Mouse (Mus musculus) neural tube, embryonic 12.5 days (tissue): ENCODE measurements around the gene Gigyf1. TPM values are rescaled to one million over a fixed set of nuclear protein-coding genes. Genes with fewer than 3 reads are reported as not detected.
A peak's percentile ranks its signal among the peaks of the same experiment; 100 is the strongest.

Experiments used
- ATAC-seq: fragments of 200-750 bp; cut with Nextera tagmentation; 2 replicates; pipeline ENCODE4 v1.8.0; 2017; ENCODE audit warnings: low read depth, mild to moderate bottlenecking, moderate TSS enrichment, moderate library complexity; ENCODE audit not compliant: low FRiP score
- H3K27ac ChIP-seq: fragments of 300-500 bp; sonication (generic); 2 replicates; pipeline ENCODE4 v1.5.1; 2016
- H3K27me3 ChIP-seq: fragments of 300-500 bp; sonication (generic); replicated peaks from 2 replicates; pipeline ENCODE4 v1.6.1; 2016; ENCODE audit warnings: mild to moderate bottlenecking
- H3K36me3 ChIP-seq: fragments of 300-500 bp; sonication (generic); 2 replicates; pipeline ENCODE4 v1.6.1; 2016; ENCODE audit warnings: mild to moderate bottlenecking
- H3K4me1 ChIP-seq: fragments of 300-500 bp; sonication (generic); 2 replicates; pipeline ENCODE4 v1.6.1; 2016
- H3K4me2 ChIP-seq: fragments of 300-500 bp; sonication (generic); replicated peaks from 2 replicates; pipeline ENCODE4 v1.6.1; 2016; ENCODE audit warnings: mild to moderate bottlenecking
- H3K4me3 ChIP-seq: fragments of 300-500 bp; sonication (generic); 2 replicates; pipeline ENCODE4 v1.5.1; 2016
- H3K9ac ChIP-seq: fragments of 300-500 bp; sonication (generic); 2 replicates; pipeline ENCODE4 v1.6.1; 2016; ENCODE audit warnings: mild to moderate bottlenecking
- H3K9me3 ChIP-seq: fragments of 300-500 bp; sonication (generic); 2 replicates; pipeline ENCODE4 v1.6.1; 2016; ENCODE audit warnings: mild to moderate bottlenecking
- WGBS: fragments of 180-500 bp; shearing (Covaris S2); methylation state at CpG from one replicate; pipeline ENCODE4 v1.1.7; 2016; 5-methylcytosine and 5-hydroxymethylcytosine counted together
- polyA plus RNA-seq: library from polyadenylated mRNA; unstranded; fragments of >200 nt; fragmentation: Nextera tagmentation; extraction: Ambion mirVana; gene quantifications from 2 replicates; pipeline ENCODE4 v1.2.1, GENCODE M21; 2016

The Gigyf1 gene
- polyA plus RNA-seq, 1 experiment from 2014 or later: 17.6 TPM

DNA sequence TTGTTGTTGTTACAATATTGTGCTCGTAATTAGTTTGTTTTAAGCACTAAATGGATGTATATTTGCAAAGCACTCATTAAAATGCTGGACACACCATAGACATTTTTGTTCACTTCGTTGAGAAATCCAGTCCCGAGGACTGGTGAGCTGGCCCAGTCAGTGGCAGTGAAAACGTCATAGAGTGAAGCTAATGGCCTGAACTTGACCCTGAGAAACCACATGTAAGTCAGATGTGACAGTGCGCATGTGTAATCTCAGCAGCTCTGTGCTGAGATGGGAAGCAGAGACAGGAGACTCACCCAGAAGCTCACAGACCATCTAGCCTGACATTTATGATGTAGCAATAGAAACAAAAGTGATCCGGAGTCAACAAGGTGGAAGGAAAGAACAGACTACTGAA is 26.6 kb downstream of the Gigyf1 start:
- H3K9me3 ChIP-seq: no peaks in the 10 kb centered on the region
- no peaks in the 10 kb centered on the region for H3K4me1 ChIP-seq
- H3K4me3 ChIP-seq: no peak overlapping the region
- 59% methylated on average over 6 of the region's 6 CpGs for WGBS
- no peaks in the 10 kb centered on the region for H3K27me3 ChIP-seq
- H3K27ac ChIP-seq: no peak overlapping the region
- no peaks in the 10 kb centered on the region for H3K36me3 ChIP-seq
- ATAC-seq: no peak
- no peak overlapping the region for H3K4me2 ChIP-seq
- no peak overlapping the region for H3K9ac ChIP-seq

DNA sequence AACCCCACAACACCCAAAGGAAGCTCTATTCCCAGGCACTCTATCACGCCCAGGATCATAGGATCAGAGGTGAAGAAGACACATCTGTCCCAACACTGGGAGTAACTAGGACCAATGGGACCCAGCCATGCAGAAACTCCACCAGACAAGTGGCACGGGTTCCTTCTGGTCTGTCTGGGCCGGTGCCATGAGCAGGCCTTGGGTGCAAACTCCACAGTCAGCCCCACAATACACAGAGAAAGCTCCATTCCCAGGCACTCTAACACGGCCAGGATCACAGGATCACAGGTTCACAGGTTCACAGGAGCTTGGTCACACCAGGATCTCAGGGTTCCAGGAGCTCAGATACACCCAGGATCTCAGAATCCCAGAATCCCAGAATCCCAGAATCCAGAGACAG is 27.2 kb downstream of the Gigyf1 start:
- 84% methylated on average over 4 of the region's 4 CpGs for WGBS
- Histone ChIP-seq H3K4me2 (no peak overlapping the region), H3K9me3 (no peaks in the 10 kb centered on the region), H3K4me3 (no peak overlapping the region), H3K27me3 (no peaks in the 10 kb centered on the region), H3K27ac (no peak overlapping the region), H3K4me1 (no peaks in the 10 kb centered on the region), H3K9ac (no peak overlapping the region), H3K36me3 (no peaks in the 10 kb centered on the region)
- no peak for ATAC-seq

DNA sequence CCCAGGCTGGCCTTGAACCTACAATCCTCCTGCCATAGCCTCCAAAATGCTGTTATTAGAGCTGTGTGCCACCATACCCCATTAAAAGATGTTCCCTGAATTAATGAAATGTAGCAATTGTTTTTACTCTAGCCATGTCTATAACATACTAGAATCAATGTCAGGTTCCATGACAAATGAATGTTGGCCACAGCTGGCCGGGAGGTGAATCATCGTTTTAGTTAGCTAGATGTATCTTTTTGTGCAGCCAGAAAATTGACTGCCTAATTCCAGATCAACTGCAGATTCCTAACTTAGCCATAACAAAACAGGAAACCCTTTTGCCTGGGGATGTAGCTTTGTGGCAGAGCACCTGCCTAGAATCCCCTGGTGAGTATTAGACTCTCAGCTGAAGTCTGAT is 31.5 kb downstream of the Gigyf1 start:
- WGBS: 88% methylated on average over 2 of the region's 2 CpGs
- H3K4me1 ChIP-seq: peaks cover 6% of the 10 kb centered on the region; the same call in 1 of the 2 replicates
- H3K9ac ChIP-seq: no peak overlapping the region
- H3K27ac ChIP-seq: no peak overlapping the region
- 0 out of 2 replicates have a peak, but pooled peaks cover 4% of the 10 kb centered on the region for H3K27me3 ChIP-seq
- ATAC-seq: no peak
- H3K4me2 ChIP-seq: no peak overlapping the region
- no peaks in the 10 kb centered on the region for H3K36me3 ChIP-seq
- H3K4me3 ChIP-seq: no peak overlapping the region
- no peaks in the 10 kb centered on the region for H3K9me3 ChIP-seq

DNA sequence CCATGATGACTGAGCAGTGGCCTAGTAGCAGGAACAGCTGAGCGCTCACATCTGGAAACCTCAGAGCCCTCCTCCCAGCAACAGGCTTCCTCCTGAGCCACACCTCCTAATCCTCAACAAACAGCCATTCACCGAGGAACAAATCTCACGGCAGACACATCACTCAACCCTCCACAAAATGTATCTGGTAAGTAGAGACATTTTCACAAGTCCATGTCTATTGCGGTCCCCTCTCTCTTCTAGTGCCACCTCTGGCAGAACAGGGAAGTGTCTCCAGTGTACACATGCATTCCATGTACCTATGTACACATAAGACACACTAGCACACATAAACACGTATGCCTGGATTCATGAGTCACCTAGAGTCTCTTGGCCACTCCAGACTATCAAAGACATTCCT is 32.8 kb downstream of the Gigyf1 start:
- ATAC-seq: no peak
- Histone ChIP-seq H3K4me1 (peaks cover 6% of the 10 kb centered on the region; the same call in 1 of the 2 replicates), H3K4me3 (no peak overlapping the region), H3K4me2 (no peak overlapping the region), H3K27me3 (0 out of 2 replicates have a peak, but pooled peaks cover 4% of the 10 kb centered on the region), H3K9ac (no peak overlapping the region), H3K36me3 (no peaks in the 10 kb centered on the region), H3K9me3 (no peaks in the 10 kb centered on the region), H3K27ac (no peak overlapping the region)
- 74% methylated on average over 5 of the region's 5 CpGs for WGBS

DNA sequence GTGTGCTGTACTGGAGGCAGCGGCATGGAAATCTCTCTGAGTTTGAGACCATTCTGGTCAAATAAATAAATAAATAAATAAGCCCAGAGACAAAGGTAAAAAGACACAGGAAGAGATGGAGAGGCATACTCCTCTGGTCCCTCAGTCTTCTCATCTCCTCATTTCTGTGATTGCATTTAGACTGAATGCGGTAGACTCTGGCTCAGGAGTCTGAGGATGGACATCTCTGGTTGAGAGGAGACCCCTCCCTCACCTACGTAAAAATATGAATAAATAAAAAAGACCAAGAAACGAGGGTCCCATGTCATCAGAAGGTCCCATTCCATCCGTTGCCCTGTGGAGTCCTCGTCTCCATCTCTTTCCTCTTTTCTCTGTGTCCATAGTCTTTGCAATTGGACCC is 34.7 kb downstream of the Gigyf1 start:
- 29% methylated on average over 6 of the region's 6 CpGs for WGBS
- peak overlapping the region; percentile 60 for H3K4me2 ChIP-seq
- H3K27me3 ChIP-seq: 0 out of 2 replicates have a peak, but pooled peaks cover 4% of the 10 kb centered on the region
- no peak overlapping the region for H3K9ac ChIP-seq
- ATAC-seq: no peak; the same call in 1 of the 2 replicates
- peak overlapping the region; percentile 52 for H3K4me3 ChIP-seq
- H3K27ac ChIP-seq: no peak overlapping the region
- H3K9me3 ChIP-seq: no peaks in the 10 kb centered on the region
- H3K36me3 ChIP-seq: no peaks in the 10 kb centered on the region
- H3K4me1 ChIP-seq: peaks cover 6% of the 10 kb centered on the region; the same call in 1 of the 2 replicates

DNA sequence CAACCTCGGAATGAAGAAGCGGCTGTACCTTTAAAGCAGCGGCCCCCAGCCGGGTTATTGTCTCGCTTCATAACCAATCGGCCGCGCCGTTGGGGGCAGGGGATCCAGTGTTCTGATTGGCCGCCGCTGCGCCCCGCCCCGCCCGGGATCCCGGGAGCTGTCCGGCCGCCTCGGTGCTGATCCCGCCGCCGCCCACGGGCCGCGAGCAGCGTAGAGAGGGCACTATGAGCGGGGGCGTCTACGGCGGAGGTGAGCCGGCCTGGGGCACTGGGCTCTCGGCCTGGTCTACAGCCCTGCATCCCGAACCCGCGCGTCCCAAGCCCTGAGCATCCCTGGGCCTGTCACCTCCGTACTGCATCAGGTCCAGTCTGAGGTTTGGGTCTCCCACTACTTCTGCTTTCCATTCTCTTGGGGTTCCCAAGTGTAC is 35.1 kb downstream of the Gigyf1 start, which contains the start of gene Actl6b:
Gene Actl6b (plus strand): TSS at position 107 of the 427 bp plus-strand sequence.
- ATAC-seq: peak; percentile 93
- Histone ChIP-seq H3K27ac (peak within 1 kb of the TSS; percentile 32; the same call in 1 of the 2 replicates), H3K4me3 (peak within 1 kb of the TSS; percentile 52), H3K9ac (peak within 1 kb of the TSS; percentile 59), H3K9me3 (no peaks in the 10 kb centered on the region), H3K36me3 (no peaks in the 10 kb centered on the region), H3K27me3 (0 out of 2 replicates have a peak, but pooled peaks cover 4% of the 10 kb centered on the region), H3K4me1 (peaks cover 6% of the 10 kb centered on the region; the same call in 1 of the 2 replicates), H3K4me2 (peak within 1 kb of the TSS; percentile 60)
- WGBS: 2% methylated on average over 37 of the region's 37 CpGs

DNA sequence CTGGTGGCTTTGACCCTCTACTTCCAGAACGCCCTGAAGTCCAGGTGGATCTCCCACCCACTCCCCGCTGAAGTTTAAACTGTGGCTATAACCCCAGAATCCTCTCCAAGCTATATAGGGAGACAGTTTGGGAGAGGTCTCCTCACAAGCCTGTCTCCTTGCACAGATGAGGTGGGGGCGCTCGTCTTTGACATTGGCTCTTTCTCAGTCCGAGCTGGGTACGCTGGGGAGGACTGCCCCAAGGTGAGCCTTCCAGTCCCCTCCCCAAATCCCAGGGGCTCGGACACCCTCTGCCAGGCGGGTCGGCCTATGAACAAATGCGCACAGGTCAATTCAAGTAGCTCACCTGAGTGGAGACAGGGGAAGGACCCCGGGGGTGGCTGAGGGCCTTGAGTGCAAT is 35.5 kb downstream of the Gigyf1 start:
- H3K4me1 ChIP-seq: peaks cover 6% of the 10 kb centered on the region; the same call in 1 of the 2 replicates
- peak overlapping the region; percentile 60 for H3K4me2 ChIP-seq
- ATAC-seq: no peak; the same call in none of the 2 replicates
- H3K4me3 ChIP-seq: peak overlapping the region; percentile 52
- no peaks in the 10 kb centered on the region for H3K36me3 ChIP-seq
- no peaks in the 10 kb centered on the region for H3K9me3 ChIP-seq
- peak overlapping the region; percentile 59 for H3K9ac ChIP-seq
- WGBS: 56% methylated on average over 11 of the region's 11 CpGs
- 0 out of 2 replicates have a peak, but pooled peaks cover 4% of the 10 kb centered on the region for H3K27me3 ChIP-seq
- H3K27ac ChIP-seq: 0 out of 2 replicates have a peak overlapping the region, but pooled peaks have one; percentile 32

DNA sequence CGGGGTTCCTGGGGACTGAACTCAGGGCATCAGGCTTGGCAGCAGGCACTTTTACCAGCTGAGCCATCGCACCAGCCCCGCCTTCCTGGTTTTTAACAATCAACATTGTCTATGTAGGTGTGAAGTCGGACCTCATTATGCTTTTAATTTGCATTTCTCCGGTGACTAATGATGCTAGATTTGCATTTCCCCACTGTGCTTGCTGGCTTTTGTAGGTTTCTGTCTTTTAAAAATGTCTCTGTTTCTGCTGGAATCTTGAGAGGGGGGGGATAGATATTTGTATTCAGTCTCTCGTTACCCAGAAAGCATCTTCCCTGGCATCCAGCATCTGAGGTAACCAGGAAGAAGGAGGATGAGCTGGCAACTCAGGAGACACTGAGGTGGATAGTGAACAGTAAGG is 43.2 kb downstream of the Gigyf1 start:
- H3K4me1 ChIP-seq: no peaks in the 10 kb centered on the region
- 0 out of 2 replicates have a peak, but pooled peaks cover 3% of the 10 kb centered on the region for H3K27me3 ChIP-seq
- WGBS: 64% methylated on average over 6 of the region's 6 CpGs
- no peak for ATAC-seq
- no peaks in the 10 kb centered on the region for H3K36me3 ChIP-seq
- H3K4me2 ChIP-seq: no peak overlapping the region
- no peak overlapping the region for H3K9ac ChIP-seq
- no peak overlapping the region for H3K4me3 ChIP-seq
- H3K9me3 ChIP-seq: no peaks in the 10 kb centered on the region
- H3K27ac ChIP-seq: no peak overlapping the region

DNA sequence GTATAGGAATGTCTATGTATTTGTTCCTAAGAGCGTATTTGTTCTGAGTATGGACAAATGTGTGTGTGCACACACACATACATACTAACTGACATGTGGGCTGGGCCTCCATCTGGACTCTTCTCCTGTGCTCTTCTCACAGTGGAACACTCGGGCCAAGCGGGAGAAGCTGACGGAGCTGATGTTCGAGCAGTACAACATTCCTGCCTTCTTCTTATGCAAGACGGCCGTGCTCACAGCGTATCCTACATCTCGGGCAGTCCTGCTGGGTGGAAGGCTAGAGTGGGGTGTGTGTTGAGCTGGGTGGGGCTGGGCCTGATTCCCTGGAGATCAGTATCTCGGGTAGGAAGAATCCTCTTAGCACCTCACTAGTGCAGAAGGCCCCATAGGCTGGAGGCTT is 44.6 kb downstream of the Gigyf1 start:
- ATAC-seq: no peak

DNA sequence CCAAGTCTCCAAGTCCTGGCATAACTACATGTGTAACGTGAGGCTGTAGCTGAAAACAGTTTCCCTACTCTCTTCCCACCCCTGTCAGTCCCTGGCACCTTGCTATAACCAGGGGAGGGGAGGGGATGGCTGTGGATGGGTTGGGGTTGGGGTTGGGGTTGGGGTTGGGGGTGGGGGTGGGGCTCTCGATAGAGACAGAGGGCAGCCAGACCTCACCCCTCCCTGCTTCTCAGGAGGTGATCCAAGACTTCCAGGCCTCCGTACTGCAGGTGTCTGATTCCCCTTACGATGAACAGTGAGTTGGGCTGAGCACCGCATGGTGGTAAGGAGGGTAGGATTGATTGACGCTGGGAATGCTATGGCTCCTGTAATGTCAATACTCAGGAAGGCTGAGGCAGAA is 47.4 kb downstream of the Gigyf1 start:
- 69% methylated on average over 6 of the region's 6 CpGs for WGBS
- H3K9me3 ChIP-seq: no peaks in the 10 kb centered on the region

More for the DNA sequence above, 44.6 kb downstream of the Gigyf1 start:
- H3K36me3 ChIP-seq: no peaks in the 10 kb centered on the region
- no peak overlapping the region for H3K27ac ChIP-seq
- H3K4me3 ChIP-seq: no peak overlapping the region
- no peak overlapping the region for H3K9ac ChIP-seq
- H3K27me3 ChIP-seq: 0 out of 2 replicates have a peak, but pooled peaks cover 3% of the 10 kb centered on the region
- 75% methylated on average over 10 of the region's 10 CpGs for WGBS
- H3K9me3 ChIP-seq: no peaks in the 10 kb centered on the region
- no peak overlapping the region for H3K4me2 ChIP-seq
- H3K4me1 ChIP-seq: no peaks in the 10 kb centered on the region

DNA sequence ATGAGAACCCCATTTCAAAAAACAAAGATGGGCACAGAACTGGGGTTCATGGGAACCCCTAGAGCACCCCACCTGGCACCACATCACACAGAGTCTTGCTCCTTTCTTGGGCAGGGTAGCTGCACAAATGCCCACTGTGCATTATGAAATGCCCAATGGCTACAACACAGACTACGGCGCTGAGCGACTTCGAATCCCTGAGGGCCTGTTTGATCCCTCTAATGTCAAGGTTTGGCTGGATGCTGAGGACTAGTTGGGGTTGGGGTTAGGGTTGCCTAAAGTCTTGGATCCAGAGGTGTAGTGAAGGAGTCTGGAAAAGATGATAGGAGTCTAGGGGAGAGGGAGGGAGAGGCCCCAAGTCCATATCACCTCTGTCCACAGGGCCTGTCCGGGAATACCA is 48.1 kb downstream of the Gigyf1 start:
- no peaks in the 10 kb centered on the region for H3K4me1 ChIP-seq
- no peak overlapping the region for H3K27ac ChIP-seq
- no peaks in the 10 kb centered on the region for H3K9me3 ChIP-seq
- ATAC-seq: no peak
- H3K36me3 ChIP-seq: no peaks in the 10 kb centered on the region
- 95% methylated on average over 5 of the region's 5 CpGs for WGBS
- 0 out of 2 replicates have a peak, but pooled peaks cover 3% of the 10 kb centered on the region for H3K27me3 ChIP-seq
- H3K9ac ChIP-seq: no peak overlapping the region
- no peak overlapping the region for H3K4me2 ChIP-seq
- H3K4me3 ChIP-seq: no peak overlapping the region

More for the DNA sequence above, 47.4 kb downstream of the Gigyf1 start:
- H3K4me2 ChIP-seq: no peak overlapping the region
- H3K4me1 ChIP-seq: no peaks in the 10 kb centered on the region
- H3K9ac ChIP-seq: no peak overlapping the region
- H3K27me3 ChIP-seq: 0 out of 2 replicates have a peak, but pooled peaks cover 3% of the 10 kb centered on the region
- no peaks in the 10 kb centered on the region for H3K36me3 ChIP-seq
- H3K27ac ChIP-seq: no peak overlapping the region
- ATAC-seq: no peak
- H3K4me3 ChIP-seq: no peak overlapping the region

DNA sequence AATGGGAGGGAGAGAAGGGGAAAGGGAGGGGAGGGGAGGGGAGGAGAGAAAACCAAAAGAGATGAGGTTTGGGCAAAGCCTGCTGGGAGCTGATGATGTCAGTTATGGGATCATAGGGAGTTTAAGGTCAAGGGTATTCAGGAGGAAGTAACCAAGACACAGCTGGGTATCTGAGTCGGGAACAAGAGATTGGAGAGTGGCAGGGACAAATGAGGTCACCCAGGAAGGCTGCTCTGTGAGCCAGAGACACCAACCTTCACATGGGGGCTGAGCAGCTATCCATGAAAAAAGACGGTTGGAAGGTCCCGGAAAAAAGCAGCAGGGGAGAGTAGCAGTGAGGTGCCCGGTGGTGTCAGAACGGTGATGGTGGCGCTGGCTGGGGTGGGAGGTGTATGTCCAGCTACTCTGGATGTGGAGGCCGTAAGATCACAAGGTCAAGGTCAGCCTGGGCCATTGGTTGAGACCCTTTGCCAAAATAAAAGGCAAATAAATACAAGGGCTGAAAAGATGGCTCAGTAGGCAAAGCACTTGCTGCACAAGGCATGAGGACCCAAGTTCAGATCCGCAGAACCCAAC is 50.0 kb downstream of the Gigyf1 start:
- Histone ChIP-seq H3K9ac (no peak overlapping the region), H3K9me3 (no peaks in the 10 kb centered on the region), H3K4me2 (no peak overlapping the region), H3K4me1 (no peaks in the 10 kb centered on the region), H3K4me3 (no peak overlapping the region), H3K27ac (no peak overlapping the region), H3K36me3 (no peaks in the 10 kb centered on the region), H3K27me3 (0 out of 2 replicates have a peak, but pooled peaks cover 3% of the 10 kb centered on the region)
- 83% methylated on average over 8 of the region's 8 CpGs for WGBS
- ATAC-seq: no peak
